Mouse (Mus musculus): Measurements from ENCODE around the gene Cldn7. TPM values are rescaled to one million over a fixed set of nuclear protein-coding genes. Genes with fewer than 3 reads are reported as not detected.

Gene Cldn7
- polyA plus RNA-seq, 1 experiment from 2014 or later: 86.4 TPM

DNA sequence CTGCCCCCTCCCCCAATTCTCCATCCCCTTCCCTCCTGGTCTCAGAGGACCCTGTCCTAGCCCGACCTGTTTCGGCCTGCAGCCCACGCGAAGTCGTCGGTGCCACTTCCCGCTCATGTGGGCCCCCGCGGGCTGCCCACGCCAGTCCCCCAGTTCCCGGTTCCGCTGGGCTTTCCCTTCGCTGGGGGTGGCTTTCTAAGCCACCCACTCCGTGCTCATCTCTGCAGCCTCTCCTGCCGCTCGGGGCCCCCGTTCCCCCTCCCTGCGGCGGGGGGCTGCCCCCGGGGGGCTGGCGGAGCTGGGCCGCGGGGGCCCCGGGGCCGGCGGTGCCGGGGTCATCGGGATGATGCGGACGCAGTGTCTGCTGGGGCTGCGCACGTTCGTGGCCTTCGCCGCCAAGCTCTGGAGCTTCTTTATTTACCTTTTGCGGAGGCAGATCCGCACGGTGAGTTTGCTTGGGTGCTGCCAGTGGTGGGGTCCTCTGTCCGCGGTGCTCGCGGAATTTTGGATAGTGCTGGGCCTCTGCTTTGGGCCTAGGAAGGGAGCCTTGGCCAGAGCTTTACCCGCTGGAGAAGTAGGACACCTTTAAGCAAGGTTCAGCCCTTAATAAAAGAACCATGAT, 16.7 kb downstream of the Cldn7 start, which contains the start of gene Ctdnep1:
Gene Ctdnep1 (plus strand): TSS at position 16 of the 622 bp plus-strand sequence.
- H3K4me3 ChIP-seq (ENCODE audit: low read depth, low read length): peak within 1 kb of the TSS; percentile 100
- H3K9me3 ChIP-seq (ENCODE audit: low read depth, low read length): no peaks in the 10 kb centered on the region
- ATAC-seq (ENCODE audit: insufficient read depth): peak; percentile 36; the same call in 1 of the 2 replicates
- peaks cover 45% of the 10 kb centered on the region for H3K36me3 ChIP-seq (ENCODE audit: insufficient read depth)
- H3K27ac ChIP-seq (ENCODE audit: low read depth): peak within 1 kb of the TSS; percentile 98
- WGBS: under 1% methylated on average over 43 of the region's 43 CpGs
- no peaks in the 10 kb centered on the region for H3K27me3 ChIP-seq (ENCODE audit: insufficient read depth, low read length)
- TF ChIP-seq CTCF (IDR thresholded peaks at IDR 0.05; ENCODE audit: low read depth): no peak
- H3K4me2 ChIP-seq: peak within 1 kb of the TSS; percentile 67
- peak within 1 kb of the TSS; percentile 98 for H3K9ac ChIP-seq
- H3K4me1 ChIP-seq (ENCODE audit: insufficient read depth): peaks cover 11% of the 10 kb centered on the region; the same call in 1 of the 2 replicates
- DNase-seq: peak; percentile 42

DNA sequence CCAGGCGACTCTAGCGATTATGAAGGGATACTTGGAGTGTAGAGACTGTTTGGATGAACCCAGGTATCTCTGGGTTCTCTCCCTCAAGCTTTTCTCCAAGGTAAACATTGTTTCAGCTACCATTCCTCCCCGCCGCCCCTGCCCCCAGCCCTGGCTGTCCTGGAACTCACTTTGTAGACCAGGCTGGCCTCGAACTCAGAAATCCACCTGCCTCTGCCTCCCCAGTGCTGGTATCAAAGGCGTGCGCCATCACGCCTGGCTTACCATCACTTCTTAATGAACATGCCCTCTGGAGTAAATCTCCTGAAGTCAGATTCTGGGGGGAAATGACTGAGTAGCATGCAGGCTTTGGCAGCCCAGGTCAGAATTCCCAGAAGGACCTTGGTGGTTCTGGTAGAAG, 17.6 kb downstream of the Cldn7 start, which contains the start of gene Elp5:
Gene Elp5 (minus strand): TSS at position 293 of the 400 bp plus-strand sequence.
- H3K4me3 ChIP-seq (ENCODE audit: low read depth, low read length): peak within 1 kb of the TSS; percentile 100
- WGBS: 45% methylated on average over 8 of the region's 8 CpGs
- peaks cover 11% of the 10 kb centered on the region; the same call in 1 of the 2 replicates for H3K4me1 ChIP-seq (ENCODE audit: insufficient read depth)
- peaks cover 47% of the 10 kb centered on the region for H3K36me3 ChIP-seq (ENCODE audit: insufficient read depth)
- no peak for TF ChIP-seq CTCF (IDR thresholded peaks at IDR 0.05; ENCODE audit: low read depth)
- H3K9me3 ChIP-seq (ENCODE audit: low read depth, low read length): no peaks in the 10 kb centered on the region
- H3K9ac ChIP-seq: peak within 1 kb of the TSS; percentile 98
- H3K27me3 ChIP-seq (ENCODE audit: insufficient read depth, low read length): no peaks in the 10 kb centered on the region
- no peak for DNase-seq
- peak within 1 kb of the TSS; percentile 98 for H3K27ac ChIP-seq (ENCODE audit: low read depth)
- peak within 1 kb of the TSS; percentile 67 for H3K4me2 ChIP-seq
- ATAC-seq (ENCODE audit: insufficient read depth): no peak

DNA sequence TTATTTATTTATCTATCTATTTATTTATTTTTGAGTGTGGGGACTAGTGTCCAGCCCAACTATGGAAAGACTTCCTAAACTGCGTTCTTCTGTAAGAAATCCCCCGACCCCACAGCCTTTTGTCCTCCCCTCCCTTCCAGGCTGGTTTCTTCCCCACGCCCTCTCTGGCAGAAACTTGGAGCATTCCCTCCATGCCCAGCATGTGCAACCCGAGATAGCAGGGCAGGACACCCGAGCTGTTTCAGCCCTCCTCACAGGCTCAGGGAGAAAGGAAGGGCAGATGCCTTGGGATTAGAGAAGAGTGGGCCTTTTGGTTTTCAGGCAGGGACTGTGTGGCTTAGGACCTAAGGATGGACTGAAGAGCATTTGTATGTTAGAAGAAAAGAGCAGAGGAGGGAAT, 18.3 kb downstream of the Cldn7 start:
- H3K36me3 ChIP-seq (ENCODE audit: insufficient read depth): peaks cover 49% of the 10 kb centered on the region
- H3K27ac ChIP-seq (ENCODE audit: low read depth): no peak overlapping the region
- H3K4me1 ChIP-seq (ENCODE audit: insufficient read depth): peaks cover 11% of the 10 kb centered on the region; the same call in 1 of the 2 replicates
- peak overlapping the region; percentile 67 for H3K4me2 ChIP-seq
- peak overlapping the region; percentile 98 for H3K9ac ChIP-seq
- no peaks in the 10 kb centered on the region for H3K9me3 ChIP-seq (ENCODE audit: low read depth, low read length)
- no peak for ATAC-seq (ENCODE audit: insufficient read depth)
- no peak for TF ChIP-seq CTCF (IDR thresholded peaks at IDR 0.05; ENCODE audit: low read depth)
- no peak for DNase-seq
- WGBS: 20% methylated on average over 5 of the region's 5 CpGs
- H3K4me3 ChIP-seq (ENCODE audit: low read depth, low read length): peak overlapping the region; percentile 100
- H3K27me3 ChIP-seq (ENCODE audit: insufficient read depth, low read length): no peaks in the 10 kb centered on the region

DNA sequence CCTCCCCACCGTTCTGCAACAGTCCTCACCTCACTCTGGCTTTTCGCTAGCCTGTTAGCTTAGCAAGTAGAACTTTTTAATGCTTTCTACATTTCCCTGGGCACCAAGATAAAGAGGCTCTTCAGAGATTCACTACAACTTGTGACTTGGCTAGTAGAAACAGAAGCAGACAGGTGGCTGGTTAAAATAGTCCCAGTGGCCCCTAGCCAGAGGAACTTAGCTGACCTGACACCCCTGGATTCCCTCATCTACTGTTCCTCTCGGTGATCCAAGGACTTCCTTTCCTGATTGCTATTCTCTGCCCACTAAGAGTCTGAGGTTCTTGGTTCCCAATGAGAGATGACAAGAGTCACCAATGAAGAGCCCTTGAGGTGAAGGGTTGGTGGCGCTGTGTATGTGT, 18.8 kb downstream of the Cldn7 start:
- DNase-seq: no peak
- no peaks in the 10 kb centered on the region for H3K27me3 ChIP-seq (ENCODE audit: insufficient read depth, low read length)
- no peak overlapping the region for H3K27ac ChIP-seq (ENCODE audit: low read depth)
- peak overlapping the region; percentile 98 for H3K9ac ChIP-seq
- no peaks in the 10 kb centered on the region for H3K9me3 ChIP-seq (ENCODE audit: low read depth, low read length)
- 73% methylated on average over 4 of the region's 4 CpGs for WGBS
- no peak for ATAC-seq (ENCODE audit: insufficient read depth)
- peaks cover 49% of the 10 kb centered on the region for H3K36me3 ChIP-seq (ENCODE audit: insufficient read depth)
- 0 out of 2 replicates have a peak overlapping the region, but pooled peaks have one; percentile 100 for H3K4me3 ChIP-seq (ENCODE audit: low read depth, low read length)
- no peak for TF ChIP-seq CTCF (IDR thresholded peaks at IDR 0.05; ENCODE audit: low read depth)
- H3K4me1 ChIP-seq (ENCODE audit: insufficient read depth): peaks cover 11% of the 10 kb centered on the region; the same call in 1 of the 2 replicates
- peak overlapping the region; percentile 67 for H3K4me2 ChIP-seq

DNA sequence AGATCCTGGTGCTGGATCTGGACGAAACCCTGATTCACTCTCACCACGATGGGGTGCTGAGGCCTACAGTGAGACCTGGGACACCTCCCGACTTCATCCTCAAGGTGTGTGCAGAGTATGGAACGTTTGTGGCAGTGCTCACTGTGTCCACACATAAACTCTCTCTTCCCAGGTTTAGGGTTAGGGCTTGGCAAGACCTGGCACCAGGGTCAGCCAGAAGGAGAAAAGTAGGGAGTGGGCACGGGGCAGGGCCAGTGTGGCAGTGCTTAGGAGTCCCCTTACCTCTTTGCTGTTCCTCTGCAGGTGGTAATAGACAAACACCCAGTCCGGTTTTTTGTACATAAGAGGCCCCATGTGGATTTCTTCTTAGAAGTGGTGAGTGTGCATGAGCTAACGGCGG, 19.9 kb downstream of the Cldn7 start:
- Histone ChIP-seq H3K36me3 (ENCODE audit: insufficient read depth) (peaks cover 56% of the 10 kb centered on the region), H3K4me1 (ENCODE audit: insufficient read depth) (peaks cover 11% of the 10 kb centered on the region; the same call in 1 of the 2 replicates), H3K9me3 (ENCODE audit: low read depth, low read length) (no peaks in the 10 kb centered on the region), H3K4me2 (no peak overlapping the region), H3K4me3 (ENCODE audit: low read depth, low read length) (no peak overlapping the region), H3K9ac (no peak overlapping the region), H3K27ac (ENCODE audit: low read depth) (no peak overlapping the region), H3K27me3 (ENCODE audit: insufficient read depth, low read length) (no peaks in the 10 kb centered on the region)
- WGBS: 90% methylated on average over 8 of the region's 8 CpGs
- TF ChIP-seq CTCF (IDR thresholded peaks at IDR 0.05; ENCODE audit: low read depth): no peak
- DNase-seq (no peak), ATAC-seq (ENCODE audit: insufficient read depth) (no peak)

DNA sequence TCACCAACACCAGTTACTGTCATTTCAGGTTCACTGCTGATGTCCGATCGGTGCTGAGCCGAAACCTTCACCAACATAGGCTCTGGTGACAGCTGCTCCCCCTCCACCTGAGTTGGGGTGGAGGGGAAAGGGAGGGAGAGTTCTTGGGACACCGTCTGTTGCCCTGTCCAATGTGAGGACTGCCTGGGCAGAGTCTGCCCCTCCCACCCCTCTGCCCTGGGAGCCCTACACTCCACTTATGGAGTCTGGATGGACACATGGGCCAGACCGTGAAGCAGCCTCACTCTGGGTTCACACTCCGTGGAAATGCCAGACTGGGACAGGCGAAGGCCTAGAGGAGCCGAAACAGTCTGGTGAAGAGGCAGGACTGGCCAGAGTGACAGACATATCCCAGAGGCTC, 25.4 kb downstream of the Cldn7 start:
- ATAC-seq (ENCODE audit: insufficient read depth): no peak
- WGBS: 83% methylated on average over 8 of the region's 8 CpGs
- Histone ChIP-seq H3K4me3 (ENCODE audit: low read depth, low read length) (no peak overlapping the region), H3K4me1 (ENCODE audit: insufficient read depth) (peaks cover 8% of the 10 kb centered on the region; the same call in 1 of the 2 replicates), H3K9me3 (ENCODE audit: low read depth, low read length) (no peaks in the 10 kb centered on the region), H3K27me3 (ENCODE audit: insufficient read depth, low read length) (no peaks in the 10 kb centered on the region), H3K9ac (no peak overlapping the region), H3K27ac (ENCODE audit: low read depth) (peak overlapping the region; percentile 90), H3K36me3 (ENCODE audit: insufficient read depth) (peaks cover 68% of the 10 kb centered on the region), H3K4me2 (no peak overlapping the region)
- no peak for TF ChIP-seq CTCF (IDR thresholded peaks at IDR 0.05; ENCODE audit: low read depth)
- no peak for DNase-seq

DNA sequence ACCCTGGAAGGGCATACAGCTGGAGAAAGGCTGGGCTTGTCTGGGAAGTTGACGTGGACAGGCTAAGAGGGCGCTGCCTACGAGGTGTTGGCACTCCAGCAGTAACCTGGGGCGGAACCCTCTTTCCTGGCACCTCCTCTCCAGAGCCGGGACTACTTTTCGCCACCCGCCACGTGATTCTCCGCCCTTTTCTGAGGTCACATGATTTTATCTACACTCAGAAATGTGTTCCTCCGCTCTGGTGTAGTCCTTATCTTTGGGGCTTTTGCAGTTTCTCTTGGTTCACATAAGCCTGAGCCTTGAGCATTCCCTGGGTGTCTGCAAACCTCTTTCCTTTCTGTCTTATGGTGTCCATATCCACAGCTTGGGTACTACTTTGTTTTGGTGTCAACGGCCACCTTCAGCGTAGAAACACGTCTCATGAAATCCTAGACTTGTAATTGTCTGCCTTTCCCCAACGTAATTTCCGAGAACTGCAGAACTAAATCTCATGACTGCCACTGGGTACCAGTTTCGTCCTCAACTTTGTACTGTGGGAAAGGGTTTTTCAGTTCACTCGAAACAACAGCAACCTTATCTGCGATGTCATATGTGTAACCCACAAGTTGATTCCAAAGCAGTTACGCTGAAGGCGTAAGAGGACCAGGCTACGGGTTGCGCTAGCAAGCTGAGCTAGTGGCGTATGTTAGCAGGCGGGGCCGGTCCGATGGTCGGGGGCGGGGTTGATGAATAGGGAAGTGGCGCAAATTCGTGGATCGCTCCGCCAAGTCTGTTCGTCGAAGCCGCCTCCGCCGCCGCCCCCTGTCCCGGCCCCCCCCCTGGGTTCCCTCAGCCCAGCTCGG, 26.5 kb downstream of the Cldn7 start, which contains the start of gene Gabarap:
Gene Gabarap (plus strand): TSS at position 294 of the 842 bp plus-strand sequence.
- TF ChIP-seq CTCF (IDR thresholded peaks at IDR 0.05; ENCODE audit: low read depth): no peak
- under 1% methylated on average over 40 of the region's 40 CpGs for WGBS
- ATAC-seq (ENCODE audit: insufficient read depth) (peak; percentile 68), DNase-seq (peak; percentile 97)
- peak within 1 kb of the TSS; percentile 91 for H3K4me2 ChIP-seq
- peak within 1 kb of the TSS; percentile 90 for H3K27ac ChIP-seq (ENCODE audit: low read depth)
- H3K9me3 ChIP-seq (ENCODE audit: low read depth, low read length): no peaks in the 10 kb centered on the region
- H3K4me1 ChIP-seq (ENCODE audit: insufficient read depth): peaks cover 8% of the 10 kb centered on the region; the same call in 1 of the 2 replicates
- H3K9ac ChIP-seq: peak within 1 kb of the TSS; percentile 92
- H3K4me3 ChIP-seq (ENCODE audit: low read depth, low read length): peak within 1 kb of the TSS; percentile 77
- no peaks in the 10 kb centered on the region for H3K27me3 ChIP-seq (ENCODE audit: insufficient read depth, low read length)
- H3K36me3 ChIP-seq (ENCODE audit: insufficient read depth): peaks cover 58% of the 10 kb centered on the region
